Mouse (Mus musculus) telencephalon, adult 2 months (tissue): ENCODE measurements around the gene Clic4.
"Not testable (repeated sequence)": the region's sequence is repeated elsewhere in the genome, so short reads cannot be mapped to it uniquely, and the experiment has no call there.

ENCODE experiments used
- DNase-seq: peaks from one replicate; pipeline ENCODE4 v3.0.0-alpha.2; 2011; ENCODE audit warnings: low read depth, low spot score

Clic4 gene

DNA sequence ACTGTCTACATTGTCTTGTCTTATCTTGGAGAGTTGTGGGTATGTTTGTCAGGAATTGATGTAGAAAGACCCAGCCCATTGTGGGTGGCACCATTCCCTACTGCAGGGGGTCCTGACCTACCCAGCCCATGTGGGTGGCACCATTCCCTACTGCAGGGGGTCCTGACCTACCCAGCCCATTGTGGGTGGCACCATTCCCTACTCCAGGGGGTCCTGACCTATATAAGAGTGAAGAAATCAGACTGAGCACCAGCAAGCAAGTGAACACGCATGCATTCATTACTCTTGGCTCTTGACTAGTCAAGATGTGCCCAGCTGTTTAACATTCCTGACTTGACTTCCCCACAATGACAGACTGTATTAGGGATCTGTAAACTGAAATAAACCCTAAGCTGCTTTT lies 82.2 kb downstream of the Clic4 start:
- DNase-seq = no peak

DNA sequence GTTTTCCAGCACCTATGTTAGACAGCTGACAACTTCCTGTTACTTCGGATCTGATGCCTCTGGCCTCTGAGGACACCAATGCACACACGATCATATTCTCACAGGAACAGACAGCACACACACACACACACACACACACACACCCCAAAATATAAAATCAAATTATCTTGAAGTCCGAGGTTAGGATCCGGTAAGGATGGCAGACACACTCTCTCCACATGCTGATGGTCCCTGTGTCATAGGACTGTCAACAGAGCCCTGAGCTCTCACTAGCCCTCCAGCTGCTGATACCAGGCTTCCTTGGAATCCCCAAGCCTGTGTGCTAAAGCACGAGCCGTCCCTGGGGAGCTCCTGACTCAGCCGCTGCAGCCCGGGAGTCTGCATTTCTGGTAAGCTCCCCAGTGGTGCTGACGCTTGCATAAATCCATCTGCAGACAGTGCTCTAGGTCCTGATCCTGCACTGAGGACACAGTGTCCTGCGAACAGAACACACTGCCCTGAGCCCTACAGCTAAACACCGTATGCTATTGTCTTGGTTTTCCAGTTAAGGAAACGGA lies 83.1 kb downstream of the Clic4 start:
- DNase-seq = no peak

DNA sequence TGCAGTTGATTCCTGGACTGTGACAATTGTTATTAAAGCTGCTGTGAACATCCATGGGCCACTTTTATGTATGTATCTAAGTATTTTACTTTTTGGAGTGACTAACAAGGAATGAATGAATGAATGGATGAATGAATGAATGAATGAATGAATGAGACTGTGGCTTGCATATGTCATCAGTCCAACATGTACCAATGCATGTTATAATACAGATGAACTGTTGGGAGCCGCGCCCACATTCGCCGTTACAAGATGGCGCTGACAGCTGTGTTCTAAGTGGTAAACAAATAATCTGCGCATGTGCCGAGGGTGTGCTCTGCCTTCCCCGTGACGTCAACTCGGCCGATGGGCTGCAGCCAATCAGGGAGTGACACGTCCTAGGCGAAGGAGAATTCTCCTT lies 88.3 kb downstream of the Clic4 start:
- DNase-seq = not testable (repeated sequence)

DNA sequence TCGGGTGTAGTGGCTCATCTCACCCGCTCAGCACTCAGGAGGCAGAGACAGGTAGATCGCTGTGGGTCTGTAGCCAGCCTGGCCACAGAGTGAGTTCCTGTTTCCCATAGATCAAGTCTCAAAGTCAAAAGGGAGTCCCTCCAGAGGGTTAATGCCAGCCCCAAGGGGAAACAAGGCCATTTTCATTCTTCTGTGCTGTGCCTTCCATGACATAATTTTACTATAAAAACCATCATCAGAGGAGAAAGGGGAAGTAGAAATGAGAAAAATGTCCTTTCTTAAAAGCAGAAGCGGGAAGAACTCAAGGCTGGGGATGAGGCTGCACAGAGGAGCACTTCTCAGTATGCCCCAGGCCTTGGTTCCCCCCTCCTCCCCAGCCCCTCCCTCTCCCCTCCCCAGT lies 90.8 kb downstream of the Clic4 start:
- no peak for DNase-seq

DNA sequence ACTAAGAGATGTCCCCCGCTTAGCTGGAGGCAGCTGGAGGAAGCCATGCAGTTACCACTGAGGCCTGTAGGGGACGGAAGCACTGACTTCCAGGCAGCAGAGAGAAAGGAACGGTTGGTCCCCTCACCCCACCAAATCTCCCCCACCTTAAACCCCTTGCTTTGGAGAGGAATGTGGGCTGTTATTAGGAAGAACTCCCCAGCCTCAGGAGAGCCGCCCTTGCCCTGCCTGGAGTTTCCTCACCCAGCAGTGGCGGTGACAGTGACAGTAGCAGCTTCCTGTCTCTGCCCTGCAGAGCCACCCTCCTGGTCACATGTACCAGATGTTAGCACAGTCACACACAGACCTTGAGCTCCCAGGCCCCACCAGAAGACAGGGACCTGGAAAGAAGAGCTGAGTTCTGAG lies 93.5 kb downstream of the Clic4 start:
- DNase-seq = no peak

DNA sequence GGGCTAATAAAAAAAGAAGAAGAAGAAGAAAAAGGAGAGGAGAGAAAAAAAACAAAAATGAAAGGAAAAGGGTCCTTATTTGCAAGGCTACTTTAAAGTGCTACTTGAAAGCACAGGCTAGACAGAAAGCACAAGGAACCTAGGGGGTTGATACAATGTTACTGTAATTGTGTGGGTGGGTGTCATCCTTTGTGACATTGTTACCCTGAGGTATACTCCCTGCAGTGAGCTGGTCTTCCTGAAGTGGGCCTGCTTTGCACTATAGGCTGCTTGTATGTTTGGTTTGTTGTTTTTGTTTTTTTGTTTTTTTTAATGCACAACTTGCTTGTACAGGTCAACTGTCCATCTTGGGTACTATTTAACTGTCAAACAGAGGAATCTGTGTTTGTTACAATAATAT lies 95.0 kb downstream of the Clic4 start:
- no peak for DNase-seq

DNA sequence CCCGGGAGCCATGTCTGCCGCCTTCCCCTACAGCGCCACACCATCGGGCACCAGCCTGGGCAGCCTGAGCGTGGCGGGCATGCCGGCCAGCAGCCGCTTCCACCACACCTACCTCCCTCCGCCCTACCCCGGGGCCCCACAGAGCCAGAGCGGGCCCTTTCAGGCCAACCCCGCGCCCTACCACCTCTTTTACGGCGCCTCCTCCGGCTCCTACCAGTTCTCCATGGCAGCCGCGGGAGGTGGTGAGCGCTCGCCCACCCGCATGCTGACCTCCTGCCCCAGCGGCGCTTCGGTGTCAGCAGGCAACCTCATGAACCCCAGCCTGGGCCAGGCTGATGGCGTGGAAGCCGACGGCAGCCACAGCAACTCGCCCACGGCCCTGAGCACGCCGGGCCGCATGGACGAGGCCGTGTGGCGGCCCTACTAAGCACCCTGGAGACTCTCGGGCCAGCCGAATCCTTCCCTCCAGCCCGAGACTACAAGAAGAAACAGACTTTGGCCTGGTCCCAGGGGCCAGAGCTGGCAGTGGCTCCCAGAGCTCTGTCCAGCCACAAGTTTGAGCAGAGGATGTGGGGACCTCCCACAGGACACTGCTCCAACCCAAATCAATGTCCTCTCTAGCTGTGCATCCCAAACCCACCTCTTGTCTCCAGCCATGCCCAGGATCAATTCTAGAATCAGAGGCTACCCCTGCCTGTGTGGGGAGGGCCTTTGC lies 97.1 kb downstream of the Clic4 start:
- no peak for DNase-seq

DNA sequence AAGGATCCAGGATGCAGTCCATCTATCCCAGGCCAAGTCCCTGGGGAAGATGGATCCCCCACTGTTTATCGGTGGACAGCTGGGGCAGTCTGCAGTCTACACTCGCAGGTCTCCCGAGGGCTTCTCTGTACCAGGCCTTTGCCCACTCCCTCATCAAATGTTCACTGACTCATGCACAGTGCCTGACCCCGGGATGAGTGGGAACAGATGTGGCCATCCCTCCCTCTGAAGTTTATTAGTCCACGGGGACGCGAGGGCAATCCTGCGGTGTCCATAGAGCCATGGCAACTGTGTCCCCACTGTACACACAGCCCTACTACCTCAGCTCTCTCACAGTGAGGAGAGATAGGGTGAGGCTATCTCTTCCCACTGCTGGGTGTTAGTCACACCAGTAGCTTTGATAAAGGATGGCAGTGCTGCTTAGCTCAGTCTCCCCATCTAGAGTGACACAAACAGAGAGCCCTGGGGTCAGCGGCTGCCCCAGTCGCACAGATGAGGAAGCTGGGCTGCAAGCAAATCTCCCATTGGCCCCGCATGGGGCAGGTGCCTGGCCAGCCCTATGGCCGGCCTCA lies 101.2 kb downstream of the Clic4 start:
- DNase-seq = no peak

DNA sequence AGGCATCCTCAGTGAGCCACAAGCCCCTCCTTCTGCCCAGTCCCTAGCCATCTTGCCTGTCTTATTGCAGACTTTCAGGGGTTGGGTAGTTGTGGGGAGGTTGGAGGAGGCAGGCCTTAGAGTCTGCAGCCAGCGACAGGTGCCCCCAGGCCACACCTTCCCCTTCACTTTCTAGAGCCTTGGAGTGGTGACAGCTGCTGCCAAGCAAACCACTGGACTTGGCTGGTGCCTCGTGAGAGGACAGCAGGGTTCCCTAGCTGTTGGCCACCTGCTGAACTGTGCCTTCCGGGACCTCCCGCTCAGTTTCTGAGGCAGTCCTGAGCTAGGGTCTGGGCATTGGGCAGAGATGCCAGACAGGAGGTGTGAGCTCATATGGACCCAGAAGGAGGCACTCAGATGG lies 103.1 kb downstream of the Clic4 start:
- no peak for DNase-seq

DNA sequence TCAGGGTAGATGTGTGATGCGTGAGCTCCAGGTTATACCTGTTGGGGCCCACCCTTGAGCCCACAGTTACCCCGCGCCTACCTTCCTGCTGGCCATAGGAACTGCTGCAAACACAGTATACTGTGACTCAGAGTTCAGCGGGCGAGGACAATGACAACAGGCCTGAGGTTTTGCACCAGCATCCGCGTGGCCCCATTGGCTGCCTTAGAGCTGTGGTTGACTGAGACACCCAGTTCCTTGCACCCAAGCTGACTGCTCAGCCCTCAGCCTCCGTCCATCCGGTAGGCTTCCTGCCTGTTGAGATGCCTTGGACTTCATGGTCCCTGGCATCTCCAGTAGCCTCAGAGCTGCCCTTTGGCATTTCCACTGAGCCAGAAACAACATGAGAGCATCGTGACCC lies 103.5 kb downstream of the Clic4 start:
- DNase-seq = no peak

DNA sequence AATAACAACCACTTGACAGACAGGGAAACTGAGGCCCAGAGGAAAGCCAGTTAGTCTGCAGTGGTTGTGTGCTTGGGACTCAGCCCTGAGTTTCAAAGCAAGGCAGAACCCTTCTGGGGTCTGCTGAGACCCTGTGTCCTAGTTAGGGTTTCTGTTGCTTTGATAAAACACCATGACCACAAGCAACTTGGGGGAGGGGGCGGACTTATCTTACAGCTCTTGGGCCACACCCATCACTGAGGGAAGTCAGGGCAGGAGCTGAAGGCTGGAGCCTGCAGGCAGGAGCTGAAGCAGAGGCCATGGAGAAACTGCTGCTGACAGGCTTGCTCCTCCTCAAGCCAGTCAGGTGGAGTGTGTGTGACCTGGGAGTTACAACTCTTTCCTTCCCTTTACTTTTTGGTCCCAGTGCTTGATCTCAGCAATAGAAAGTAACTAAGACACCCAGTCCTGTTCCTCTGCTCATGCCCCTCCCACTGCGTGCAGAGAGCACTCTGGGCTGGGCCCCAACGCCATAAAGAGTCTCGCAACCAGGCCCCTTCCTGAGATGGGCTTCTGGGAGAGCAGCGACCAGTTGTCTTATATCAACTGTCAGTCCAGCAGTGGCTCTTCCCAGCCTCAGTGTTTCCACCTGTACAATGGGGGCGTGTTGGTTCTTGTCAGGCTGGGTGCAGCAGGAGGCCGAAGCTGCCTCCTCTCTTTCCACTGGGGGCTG lies 104.6 kb downstream of the Clic4 start:
- no peak for DNase-seq

DNA sequence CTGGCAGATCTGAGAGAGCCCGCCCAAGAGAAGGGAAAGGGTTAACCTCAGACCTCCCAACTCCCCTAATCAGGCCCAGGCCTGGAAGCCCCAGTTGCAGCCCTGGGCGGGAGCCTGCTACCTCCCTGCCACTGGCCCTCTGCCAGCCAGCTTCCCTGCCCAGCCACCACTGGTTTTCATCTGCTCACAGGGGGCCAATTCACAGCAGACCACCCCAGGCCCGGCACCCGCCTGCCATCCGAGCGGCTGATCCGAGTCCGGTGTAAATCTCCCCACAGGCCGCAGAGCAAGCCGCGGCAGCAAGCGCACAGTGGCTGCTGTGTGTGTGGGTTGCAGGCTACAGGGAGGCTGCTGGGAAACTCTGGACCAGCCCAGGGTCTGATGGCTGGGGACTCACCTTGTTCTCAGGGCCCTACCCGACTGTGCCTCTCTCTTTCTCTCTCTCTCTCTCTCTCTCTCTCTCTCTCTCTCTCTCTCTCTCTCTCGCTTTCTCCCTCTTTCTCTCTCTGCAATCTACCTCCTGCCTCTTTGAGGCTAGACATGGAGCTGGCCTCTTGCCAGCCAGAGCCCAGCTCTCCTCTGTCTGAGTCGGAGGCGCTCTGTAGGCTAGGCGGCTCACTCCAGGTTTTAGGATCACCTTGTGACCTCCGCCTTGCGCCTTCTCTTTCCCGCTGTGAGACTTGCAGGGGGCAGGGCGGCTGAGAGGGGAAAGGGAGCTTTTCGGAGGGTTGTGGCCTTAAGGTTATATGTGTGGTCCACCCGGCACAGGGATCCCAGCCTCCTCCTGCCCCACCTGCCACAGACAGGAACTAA lies 106.0 kb downstream of the Clic4 start:
- no peak for DNase-seq

DNA sequence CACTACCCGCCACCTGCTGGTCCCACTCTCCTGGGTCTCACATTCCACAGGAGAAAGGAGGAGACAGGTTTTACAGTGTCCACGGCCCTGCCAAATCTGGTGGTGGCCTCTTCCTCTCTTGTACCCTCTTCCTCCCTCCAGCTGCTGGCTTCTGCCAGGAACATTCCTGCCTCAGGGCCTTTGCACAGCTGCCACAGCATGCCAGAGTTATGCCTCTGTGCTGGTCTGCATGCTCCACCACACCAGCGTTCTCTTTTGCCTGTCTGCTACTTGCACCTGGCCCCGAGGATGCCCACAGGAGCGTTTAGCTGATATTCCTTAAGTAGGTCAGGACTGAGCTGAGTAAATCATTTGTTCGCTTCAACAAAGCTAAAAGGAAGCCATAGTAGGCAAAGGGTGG lies 106.9 kb downstream of the Clic4 start:
- no peak for DNase-seq
